Comparison of ENCODE assay signal across 37 mouse cellular contexts in the genomic region with DNA sequence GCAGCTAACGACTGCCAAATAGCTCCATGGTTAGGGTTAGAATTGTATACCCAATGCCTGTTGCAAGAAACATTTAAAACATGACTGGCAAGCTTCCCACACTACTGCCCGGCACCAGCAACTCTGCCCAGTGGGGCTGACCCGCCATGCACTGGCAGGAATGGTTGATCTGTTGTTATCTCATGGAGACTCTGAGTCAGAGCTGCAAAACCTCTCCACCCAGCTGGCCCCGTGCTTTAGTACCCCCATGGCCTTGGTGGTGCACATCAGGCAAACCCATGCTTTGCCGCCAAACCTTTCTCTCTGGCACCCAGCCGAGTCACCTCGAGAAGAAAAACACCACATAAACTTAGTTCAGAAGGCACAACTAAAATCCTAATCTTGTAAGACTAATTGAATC. TPM values are rescaled to one million over a fixed set of nuclear protein-coding genes. Genes with fewer than 3 reads are reported as not detected.
A peak's percentile ranks its signal among the peaks of the same experiment; 100 is the strongest.
DNase-seq lines count a peak whose midpoint lies in the region; ATAC-seq and TF ChIP-seq lines count a peak whose summit lies in the region.
"Had no signal": no experiment of that assay in that cellular context is flagged by ENCODE, and none has a peak within 500 bp of the region (broad histone marks: within the 10 kb centered on the region; RNA-seq: fewer than 3 reads in every experiment).

No protein-coding gene starts in this region.

- no peak for TF ChIP-seq EP300 in ES-Bruce4 (IDR thresholded peaks at IDR 0.05; ENCODE audit: insufficient read depth, low read depth, low read length)

- no peak for ATAC-seq in inflammation-experienced regulatory T-cells, adult 6 months
- ATAC-seq: forebrain, embryonic 15.5 days; liver, postnatal 0 days had no signal

- H3K27ac ChIP-seq in ES-Bruce4 (ENCODE audit: insufficient read depth, low read length), result no peak overlapping the region
- H3K27ac ChIP-seq in hindbrain, embryonic 10.5 days, result no peak overlapping the region
- H3K27ac ChIP-seq: embryonic facial prominence, embryonic 12.5 days; forebrain, embryonic 15.5 days; hindbrain, embryonic 14.5 days; layer of hippocampus, adult 2 months; left cerebral cortex, adult 2 months; limb, embryonic 12.5 days; midbrain, embryonic 12.5 days; neural tube, embryonic 13.5 days; stomach, embryonic 15.5 days had no signal

- H3K9me3 ChIP-seq in ES-Bruce4 (replicated peaks; ENCODE audit: control insufficient read depth, insufficient read depth, low read length, poor library complexity, severe bottlenecking), result no peaks in the 10 kb centered on the region
- no peaks in the 10 kb centered on the region for H3K9me3 ChIP-seq in hindbrain, embryonic 10.5 days
- H3K9me3 ChIP-seq: embryonic facial prominence, embryonic 12.5 days; forebrain, embryonic 15.5 days; heart, embryonic 12.5 days; limb, embryonic 12.5 days; midbrain, embryonic 12.5 days; neural tube, embryonic 13.5 days; stomach, embryonic 15.5 days had no signal

- no peaks in the 10 kb centered on the region for H3K4me1 ChIP-seq in ES-Bruce4 (ENCODE audit: control insufficient read depth, insufficient read depth, low read length)
- no peaks in the 10 kb centered on the region for H3K4me1 ChIP-seq in hindbrain, embryonic 10.5 days (replicated peaks)
- H3K4me1 ChIP-seq: embryonic facial prominence, embryonic 12.5 days; forebrain, embryonic 15.5 days; heart, embryonic 12.5 days; limb, embryonic 12.5 days; midbrain, embryonic 12.5 days; neural tube, embryonic 13.5 days; stomach, embryonic 15.5 days had no signal

- no peaks in the 10 kb centered on the region for H3K36me3 ChIP-seq in ES-Bruce4 (ENCODE audit: control insufficient read depth, insufficient read depth, low read length, poor library complexity, severe bottlenecking)
- H3K36me3 ChIP-seq in hindbrain, embryonic 10.5 days, result no peaks in the 10 kb centered on the region
- H3K36me3 ChIP-seq: embryonic facial prominence, embryonic 12.5 days; forebrain, embryonic 15.5 days; heart, embryonic 12.5 days; limb, embryonic 12.5 days; midbrain, embryonic 12.5 days; neural tube, embryonic 13.5 days; stomach, embryonic 15.5 days had no signal

- DNase-seq in 3134 (ENCODE audit: extremely low read depth, insufficient read length, low spot score), result peak; percentile 9
- peak; percentile 67 to 83 for DNase-seq in adrenal gland, adult (ENCODE audit: inconsistent age in 2 of 2, low spot score in 1 of 2)
- peak; percentile 68 for DNase-seq in adrenal gland, postnatal 14 days
- DNase-seq in hindbrain, embryonic 10.5 days (ENCODE audit: low spot score), result no peak
- DNase-seq in liver, result no peak
- DNase-seq: B cell, adult 2 months; cerebellum, adult 11 months; cerebellum, adult 9-10 months; cerebellum, postnatal 36 days; embryo, embryonic 11 days; gastrocnemius, postnatal 25 days; heart, adult 11 months; heart, postnatal 4 days; kidney, adult 2 months; kidney, postnatal 36 days; liver, postnatal 0 days; lung, postnatal 36 days; thymus, postnatal 14 days had no signal

- TF ChIP-seq POLR2A in ES-Bruce4 (IDR thresholded peaks at IDR 0.05; ENCODE audit: insufficient read depth, low read length), result no peak

- WGBS in hindbrain, embryonic 10.5 days, result 79% methylated on average over 7 of the region's 7 CpGs

- no peak for TF ChIP-seq CTCF in ES-Bruce4 (IDR thresholded peaks at IDR 0.05; ENCODE audit: low read depth, low read length)

- H3K27me3 ChIP-seq in ES-Bruce4 (ENCODE audit: control insufficient read depth, insufficient read depth, low read length, poor library complexity, severe bottlenecking), result no peaks in the 10 kb centered on the region
- H3K27me3 ChIP-seq in hindbrain, embryonic 10.5 days (ENCODE audit: insufficient read depth, poor library complexity, severe bottlenecking), result no peaks in the 10 kb centered on the region
- H3K27me3 ChIP-seq: embryonic facial prominence, embryonic 12.5 days; forebrain, embryonic 15.5 days; heart, embryonic 12.5 days; limb, embryonic 12.5 days; midbrain, embryonic 12.5 days; neural tube, embryonic 13.5 days; stomach, embryonic 15.5 days had no signal

- H3K9ac ChIP-seq in ES-Bruce4 (ENCODE audit: low read depth, poor library complexity, severe bottlenecking), result no peak overlapping the region
- H3K9ac ChIP-seq: embryonic facial prominence, embryonic 12.5 days; forebrain, embryonic 15.5 days; heart, embryonic 12.5 days; hindbrain, embryonic 14.5 days; limb, embryonic 12.5 days; liver, postnatal 0 days; midbrain, embryonic 12.5 days; neural tube, embryonic 13.5 days; stomach, embryonic 15.5 days had no signal

- H3K4me3 ChIP-seq in ES-Bruce4 (ENCODE audit: low read depth, low read length), result peak overlapping the region; percentile 24
- no peak overlapping the region for H3K4me3 ChIP-seq in hindbrain, embryonic 10.5 days
- H3K4me3 ChIP-seq: embryonic facial prominence, embryonic 12.5 days; forebrain, embryonic 15.5 days; heart, embryonic 12.5 days; layer of hippocampus, adult 2 months; left cerebral cortex, adult 2 months; limb, embryonic 12.5 days; midbrain, embryonic 12.5 days; myocyte; neural tube, embryonic 13.5 days; stomach, embryonic 15.5 days had no signal

RNA-seq across cellular contexts. Expression of gene Tmem45a2, which starts 4.8 kb away (rescaled TPM):
- not detected in 2 replicates for polyA plus RNA-seq in ES-Bruce4 (2011; ENCODE audit: insufficient read depth, insufficient read length, low read depth, missing spikeins)
- total RNA-seq in adrenal gland, postnatal 14 days (2021), result 0.11 TPM in 1 of 2 replicates, not detected in the other
- not detected in 2 replicates for polyA plus RNA-seq in hindbrain, embryonic 10.5 days (2016; fragmentation: Nextera tagmentation; extraction: Ambion mirVana)
- polyA plus RNA-seq in inflammation-experienced regulatory T-cells, adult 6 months (2017; shearing (Covaris generic)), result not detected
- total RNA-seq: gastrocnemius, adult 18-20 months; gastrocnemius, postnatal 25 days; heart, postnatal 4 days; layer of hippocampus, adult 2 months; layer of hippocampus, postnatal 14 days; left cerebral cortex, adult 2 months; left cerebral cortex, postnatal 25 days; MEL; midbrain, postnatal 0 days had no signal
- polyA plus RNA-seq: forebrain, embryonic 15.5 days; heart, embryonic 12.5 days; kidney, adult 2 months; limb, embryonic 12.5 days; liver, embryonic 11.5 days; midbrain, embryonic 12.5 days; myocyte had no signal

RNA-seq across cellular contexts. Expression of gene Tomm70a, which starts 45.5 kb away (rescaled TPM):
- 107 and 126 TPM in 2 replicates for polyA plus RNA-seq in ES-Bruce4 (2011; ENCODE audit: insufficient read depth, insufficient read length, low read depth, missing spikeins)
- total RNA-seq in adrenal gland, postnatal 14 days (2021), result 61.4 and 66.0 TPM in 2 replicates
- polyA plus RNA-seq in hindbrain, embryonic 10.5 days (2016; fragmentation: Nextera tagmentation; extraction: Ambion mirVana), result 48.3 and 48.9 TPM in 2 replicates
- 10 to 100 TPM; 10.8 to 14.7 (median 11.7) TPM for polyA plus RNA-seq in inflammation-experienced regulatory T-cells, adult 6 months (2017; shearing (Covaris generic))

Comparison
In these comparisons a context has a peak if more than half of its experiments do, and no peak if none do; other contexts are left out.
1. DNase-seq: peak in 3134 (single experiment), adrenal gland, adult (2 of 2) and adrenal gland, postnatal 14 days (single experiment); none in hindbrain, embryonic 10.5 days (single experiment) and liver (single experiment).